Mouse (Mus musculus) stomach, embryonic 15.5 days (tissue): ENCODE measurements around the gene Laptm5. TPM values are rescaled to one million over a fixed set of nuclear protein-coding genes. Genes with fewer than 3 reads are reported as not detected.

Experiments used
- ATAC-seq: fragments of 200-750 bp; cut with Nextera tagmentation; 2 replicates; pipeline ENCODE4 v1.8.0; 2017; ENCODE audit warnings: low read depth, moderate number of reproducible peaks, moderate TSS enrichment; ENCODE audit not compliant: insufficient read depth, low FRiP score
- H3K27ac ChIP-seq: fragments of 300-500 bp; sonication (generic); 2 replicates; pipeline ENCODE4 v1.5.1; 2015; ENCODE audit warnings: mild to moderate bottlenecking, inconsistent platforms
- H3K27me3 ChIP-seq: fragments of 300-500 bp; sonication (generic); replicated peaks from 2 replicates; pipeline ENCODE4 v1.6.1; 2015; ENCODE audit warnings: inconsistent platforms
- H3K36me3 ChIP-seq: fragments of 300-500 bp; sonication (generic); 2 replicates; pipeline ENCODE4 v1.6.1; 2015; ENCODE audit warnings: inconsistent platforms
- H3K4me1 ChIP-seq: fragments of 300-500 bp; sonication (generic); 2 replicates; pipeline ENCODE4 v1.6.1; 2015; ENCODE audit warnings: inconsistent platforms
- H3K4me2 ChIP-seq: fragments of 300-500 bp; sonication (generic); 2 replicates; pipeline ENCODE4 v1.6.1; 2015; ENCODE audit warnings: mild to moderate bottlenecking, inconsistent platforms
- H3K4me3 ChIP-seq: fragments of 300-500 bp; sonication (generic); replicated peaks from 2 replicates; pipeline ENCODE4 v1.5.1; 2015; ENCODE audit warnings: inconsistent platforms
- H3K9ac ChIP-seq: fragments of 300-500 bp; sonication (generic); 2 replicates; pipeline ENCODE4 v1.6.1; 2015; ENCODE audit warnings: inconsistent platforms
- H3K9me3 ChIP-seq: fragments of 300-500 bp; sonication (generic); 2 replicates; pipeline ENCODE4 v1.6.1; 2016; ENCODE audit warnings: inconsistent platforms
- WGBS: fragments of 180-500 bp; shearing (Covaris S2); methylation state at CpG from one replicate; pipeline ENCODE4 v1.1.7; 2015; 5-methylcytosine and 5-hydroxymethylcytosine counted together
- polyA plus RNA-seq: library from polyadenylated mRNA; unstranded; fragments of >200 nt; fragmentation: Nextera tagmentation; extraction: Ambion mirVana; gene quantifications from 2 replicates; pipeline ENCODE4 v1.2.1, GENCODE M21; 2015

Laptm5 gene
- polyA plus RNA-seq, 1 experiment from 2014 or later = 49.7 TPM

GRCm38 (mm10) chr4:130900746-130901145, 12.2 kb upstream of the Laptm5 start:
- Histone ChIP-seq H3K9ac (no peak overlapping the region), H3K27me3 (no peaks in the 10 kb centered on the region), H3K27ac (no peak overlapping the region), H3K4me2 (no peak overlapping the region), H3K9me3 (no peaks in the 10 kb centered on the region), H3K4me3 (no peak overlapping the region), H3K36me3 (no peaks in the 10 kb centered on the region), H3K4me1 (peaks cover 7% of the 10 kb centered on the region; the same call in 1 of the 2 replicates)
- 46% methylated on average over 7 of the region's 7 CpGs for WGBS
- no peak for ATAC-seq

GRCm38 (mm10) chr4:130902289-130902781, 10.6 kb upstream of the Laptm5 start:
- no peaks in the 10 kb centered on the region for H3K36me3 ChIP-seq
- H3K9me3 ChIP-seq = no peaks in the 10 kb centered on the region
- H3K27me3 ChIP-seq = no peaks in the 10 kb centered on the region
- H3K27ac ChIP-seq = no peak overlapping the region
- H3K9ac ChIP-seq = no peak overlapping the region
- no peak overlapping the region for H3K4me3 ChIP-seq
- H3K4me2 ChIP-seq = no peak overlapping the region
- no peak for ATAC-seq
- WGBS = 46% methylated on average over 8 of the region's 8 CpGs
- H3K4me1 ChIP-seq = peaks cover 7% of the 10 kb centered on the region; the same call in 1 of the 2 replicates

- H3K9ac ChIP-seq = no peak overlapping the region
- H3K27ac ChIP-seq = no peak overlapping the region
- 64% methylated on average over 7 of the region's 7 CpGs for WGBS
- no peaks in the 10 kb centered on the region for H3K36me3 ChIP-seq
- H3K4me3 ChIP-seq = no peak overlapping the region
- ATAC-seq = no peak
- no peaks in the 10 kb centered on the region for H3K27me3 ChIP-seq
- no peaks in the 10 kb centered on the region for H3K9me3 ChIP-seq
- no peak overlapping the region for H3K4me2 ChIP-seq
- peaks cover 4% of the 10 kb centered on the region; the same call in 1 of the 2 replicates for H3K4me1 ChIP-seq
These were observed 7.9 kb upstream of the Laptm5 start for GRCm38 (mm10) chr4:130905025-130905424.

GRCm38 (mm10) chr4:130905882-130906281, 7.0 kb upstream of the Laptm5 start:
- ATAC-seq = no peak
- H3K9me3 ChIP-seq = no peaks in the 10 kb centered on the region
- H3K9ac ChIP-seq = no peak overlapping the region
- no peaks in the 10 kb centered on the region for H3K27me3 ChIP-seq
- H3K4me1 ChIP-seq = peaks cover 4% of the 10 kb centered on the region; the same call in 1 of the 2 replicates
- 69% methylated on average over 6 of the region's 6 CpGs for WGBS
- H3K36me3 ChIP-seq = no peaks in the 10 kb centered on the region
- no peak overlapping the region for H3K4me2 ChIP-seq
- H3K4me3 ChIP-seq = no peak overlapping the region
- no peak overlapping the region for H3K27ac ChIP-seq

GRCm38 (mm10) chr4:130906296-130906695, 6.6 kb upstream of the Laptm5 start:
- Histone ChIP-seq H3K27me3 (no peaks in the 10 kb centered on the region), H3K9me3 (no peaks in the 10 kb centered on the region), H3K4me2 (no peak overlapping the region), H3K36me3 (no peaks in the 10 kb centered on the region), H3K4me3 (no peak overlapping the region), H3K9ac (no peak overlapping the region), H3K27ac (no peak overlapping the region), H3K4me1 (peaks cover 4% of the 10 kb centered on the region; the same call in 1 of the 2 replicates)
- ATAC-seq = no peak
- WGBS = 38% methylated on average over 8 of the region's 8 CpGs

GRCm38 (mm10) chr4:130907200-130908069, 5.5 kb upstream of the Laptm5 start:
- H3K36me3 ChIP-seq = no peaks in the 10 kb centered on the region
- ATAC-seq = no peak
- no peaks in the 10 kb centered on the region for H3K9me3 ChIP-seq
- no peaks in the 10 kb centered on the region for H3K4me1 ChIP-seq
- no peak overlapping the region for H3K4me2 ChIP-seq
- H3K27ac ChIP-seq = no peak overlapping the region
- H3K4me3 ChIP-seq = no peak overlapping the region
- no peaks in the 10 kb centered on the region for H3K27me3 ChIP-seq
- H3K9ac ChIP-seq = no peak overlapping the region
- WGBS = 78% methylated on average over 19 of the region's 19 CpGs

GRCm38 (mm10) chr4:130908133-130908532, 4.8 kb upstream of the Laptm5 start:
- H3K36me3 ChIP-seq = no peaks in the 10 kb centered on the region
- 91% methylated on average over 10 of the region's 10 CpGs for WGBS
- H3K4me3 ChIP-seq = no peak overlapping the region
- no peak for ATAC-seq
- no peaks in the 10 kb centered on the region for H3K27me3 ChIP-seq
- no peak overlapping the region for H3K4me2 ChIP-seq
- H3K9me3 ChIP-seq = no peaks in the 10 kb centered on the region
- H3K9ac ChIP-seq = no peak overlapping the region
- no peak overlapping the region for H3K27ac ChIP-seq
- no peaks in the 10 kb centered on the region for H3K4me1 ChIP-seq

GRCm38 (mm10) chr4:130909167-130909874, 3.6 kb upstream of the Laptm5 start:
- Histone ChIP-seq H3K27me3 (no peaks in the 10 kb centered on the region), H3K27ac (no peak overlapping the region), H3K9me3 (no peaks in the 10 kb centered on the region), H3K4me3 (no peak overlapping the region), H3K4me2 (no peak overlapping the region), H3K4me1 (no peaks in the 10 kb centered on the region), H3K9ac (no peak overlapping the region), H3K36me3 (no peaks in the 10 kb centered on the region)
- WGBS = 59% methylated on average over 17 of the region's 17 CpGs
- ATAC-seq = no peak

GRCm38 (mm10) chr4:130910666-130911065, 2.3 kb upstream of the Laptm5 start:
- Histone ChIP-seq H3K27ac (no peak overlapping the region), H3K4me3 (no peak overlapping the region), H3K36me3 (no peaks in the 10 kb centered on the region), H3K27me3 (no peaks in the 10 kb centered on the region), H3K9ac (no peak overlapping the region), H3K4me1 (0 out of 2 replicates have a peak, but pooled peaks cover 3% of the 10 kb centered on the region), H3K4me2 (no peak overlapping the region), H3K9me3 (no peaks in the 10 kb centered on the region)
- ATAC-seq = 0 out of 2 replicates have a peak, but pooled peaks have one; percentile 27
- WGBS = 37% methylated on average over 7 of the region's 7 CpGs

- ATAC-seq = no peak
- Histone ChIP-seq H3K27me3 (no peaks in the 10 kb centered on the region), H3K27ac (no peak overlapping the region), H3K9ac (no peak overlapping the region), H3K36me3 (no peaks in the 10 kb centered on the region), H3K4me3 (no peak overlapping the region), H3K4me2 (no peak overlapping the region), H3K9me3 (no peaks in the 10 kb centered on the region), H3K4me1 (0 out of 2 replicates have a peak, but pooled peaks cover 3% of the 10 kb centered on the region)
- WGBS = 77% methylated on average over 3 of the region's 3 CpGs
These were observed 299 bp upstream of the Laptm5 start for GRCm38 (mm10) chr4:130912626-130913025.

- no peak overlapping the region for H3K4me2 ChIP-seq
- H3K4me1 ChIP-seq = 0 out of 2 replicates have a peak, but pooled peaks cover 3% of the 10 kb centered on the region
- H3K27ac ChIP-seq = peak overlapping the region; percentile 7; the same call in 1 of the 2 replicates
- H3K27me3 ChIP-seq = no peaks in the 10 kb centered on the region
- H3K4me3 ChIP-seq = peak overlapping the region; percentile 8; the same call in 1 of the 2 replicates
- no peaks in the 10 kb centered on the region for H3K36me3 ChIP-seq
- no peaks in the 10 kb centered on the region for H3K9me3 ChIP-seq
- no peak for ATAC-seq
- 61% methylated on average over 3 of the region's 3 CpGs for WGBS
- no peak overlapping the region for H3K9ac ChIP-seq
These were observed 586 bp downstream of the Laptm5 start for GRCm38 (mm10) chr4:130913511-130913910.

- WGBS = 74% methylated on average over 4 of the region's 4 CpGs
These were observed 1.1 kb downstream of the Laptm5 start for GRCm38 (mm10) chr4:130914011-130914410.

More at GRCm38 (mm10) chr4:130914011-130914410, 1.1 kb downstream of the Laptm5 start:
- Histone ChIP-seq H3K27ac (peak overlapping the region; percentile 7; the same call in 1 of the 2 replicates), H3K4me3 (peak overlapping the region; percentile 8; the same call in 1 of the 2 replicates), H3K9ac (no peak overlapping the region), H3K27me3 (no peaks in the 10 kb centered on the region), H3K4me2 (no peak overlapping the region), H3K36me3 (no peaks in the 10 kb centered on the region), H3K4me1 (0 out of 2 replicates have a peak, but pooled peaks cover 3% of the 10 kb centered on the region), H3K9me3 (no peaks in the 10 kb centered on the region)
- no peak for ATAC-seq
